Mouse (Mus musculus) hindbrain, embryonic 11.5 days (tissue): ENCODE measurements at regions not wholly inside any gene's neighbourhood (a gene's known extent, or its start where the extent isn't known, plus 50 kb on each side); places are given as distances from the start of the nearest gene placed in this dataset.
A peak's percentile ranks its signal among the peaks of the same experiment; 100 is the strongest.

ENCODE experiments used
- ATAC-seq: fragments of 200-750 bp; cut with Nextera tagmentation; 2 replicates; pipeline ENCODE4 v1.8.0; 2017; ENCODE audit warnings: mild to moderate bottlenecking, moderate TSS enrichment, moderate library complexity; ENCODE audit not compliant: low FRiP score
- DNase-seq: peaks from one replicate; pipeline ENCODE4 v3.0.0-alpha.2; 2015; ENCODE audit warnings: low spot score
- H3K27ac ChIP-seq: fragments of 300-500 bp; sonication (generic); 2 replicates; pipeline ENCODE4 v1.5.1; 2014; ENCODE audit warnings: mild to moderate bottlenecking, low read depth, low read length
- H3K27me3 ChIP-seq: fragments of 300-500 bp; sonication (generic); 2 replicates; pipeline ENCODE4 v1.6.1; 2014; ENCODE audit warnings: mild to moderate bottlenecking, low read length, moderate library complexity, mixed read lengths; ENCODE audit not compliant: control insufficient read depth, insufficient read depth
- H3K36me3 ChIP-seq: fragments of 300-500 bp; sonication (generic); 2 replicates; pipeline ENCODE4 v1.6.1; 2014; ENCODE audit warnings: mild to moderate bottlenecking, low read length, moderate library complexity, mixed read lengths; ENCODE audit not compliant: control insufficient read depth, insufficient read depth
- H3K4me1 ChIP-seq: fragments of 300-500 bp; sonication (generic); replicated peaks from 2 replicates; pipeline ENCODE4 v1.6.1; 2014; ENCODE audit warnings: low read length, mixed read lengths; ENCODE audit not compliant: control insufficient read depth, insufficient read depth
- H3K4me2 ChIP-seq: fragments of 300-500 bp; sonication (generic); replicated peaks from 2 replicates; pipeline ENCODE4 v1.6.1; 2014; ENCODE audit warnings: mild to moderate bottlenecking, low read depth, low read length
- H3K4me3 ChIP-seq: fragments of 300-500 bp; sonication (generic); 2 replicates; pipeline ENCODE4 v1.5.1; 2014; ENCODE audit warnings: low read depth, low read length
- H3K9ac ChIP-seq: fragments of 300-500 bp; sonication (generic); 2 replicates; pipeline ENCODE4 v1.6.1; 2014; ENCODE audit warnings: low read depth, low read length
- H3K9me3 ChIP-seq: fragments of 300-500 bp; sonication (generic); 2 replicates; pipeline ENCODE4 v1.6.1; 2016; ENCODE audit warnings: low read length; ENCODE audit not compliant: control insufficient read depth
- WGBS: fragments of 180-500 bp; shearing (Covaris S2); extraction: QIAGEN DNeasy Blood & Tissue Kit; methylation state at CpG from one replicate; pipeline ENCODE4 v1.1.7; 2014; 5-methylcytosine and 5-hydroxymethylcytosine counted together

GRCm38 (mm10) chr17:45240545-45240944 lies 193.0 kb downstream of the Cdc5l start:
- H3K27ac ChIP-seq: no peak overlapping the region
- WGBS: 73% methylated on average over 6 of the region's 6 CpGs
- H3K9me3 ChIP-seq: no peaks in the 10 kb centered on the region
- H3K4me3 ChIP-seq: no peak overlapping the region
- ATAC-seq (no peak), DNase-seq (no peak)
- H3K36me3 ChIP-seq: no peaks in the 10 kb centered on the region
- no peak overlapping the region for H3K4me2 ChIP-seq
- no peaks in the 10 kb centered on the region for H3K4me1 ChIP-seq
- no peaks in the 10 kb centered on the region for H3K27me3 ChIP-seq
- H3K9ac ChIP-seq: no peak overlapping the region

- H3K27ac ChIP-seq: no peak overlapping the region
- no peak for ATAC-seq
- no peaks in the 10 kb centered on the region for H3K4me1 ChIP-seq
- H3K4me3 ChIP-seq: no peak overlapping the region
- no peaks in the 10 kb centered on the region for H3K36me3 ChIP-seq
- H3K9me3 ChIP-seq: no peaks in the 10 kb centered on the region
- H3K27me3 ChIP-seq: no peaks in the 10 kb centered on the region
- 89% methylated on average over 1 of the region's 1 CpGs for WGBS
- H3K4me2 ChIP-seq: no peak overlapping the region
- H3K9ac ChIP-seq: no peak overlapping the region
- DNase-seq: no peak
Measured at GRCm38 (mm10) chr17:45237246-45237645, 196.3 kb downstream of the Cdc5l start.

- no peak for ATAC-seq
- H3K9me3 ChIP-seq: no peaks in the 10 kb centered on the region
- no peak overlapping the region for H3K4me3 ChIP-seq
- WGBS: 86% methylated on average over 7 of the region's 7 CpGs
- no peaks in the 10 kb centered on the region for H3K4me1 ChIP-seq
- no peak for DNase-seq
- no peaks in the 10 kb centered on the region for H3K27me3 ChIP-seq
- H3K27ac ChIP-seq: no peak overlapping the region
- H3K9ac ChIP-seq: no peak overlapping the region
- H3K4me2 ChIP-seq: no peak overlapping the region
- H3K36me3 ChIP-seq: no peaks in the 10 kb centered on the region
Measured at GRCm38 (mm10) chr17:45235401-45235800, 198.1 kb downstream of the Cdc5l start.

- H3K9me3 ChIP-seq: no peaks in the 10 kb centered on the region
- no peak for ATAC-seq
- H3K36me3 ChIP-seq: no peaks in the 10 kb centered on the region
- no peaks in the 10 kb centered on the region for H3K4me1 ChIP-seq
- WGBS: 61% methylated on average over 5 of the region's 5 CpGs
- H3K9ac ChIP-seq: no peak overlapping the region
- H3K4me3 ChIP-seq: no peak overlapping the region
- no peak overlapping the region for H3K27ac ChIP-seq
- H3K27me3 ChIP-seq: no peaks in the 10 kb centered on the region
- H3K4me2 ChIP-seq: no peak overlapping the region
- no peak for DNase-seq
Measured at GRCm38 (mm10) chr17:45232874-45233273, 200.7 kb downstream of the Cdc5l start.

GRCm38 (mm10) chr17:45227190-45227589 lies 206.3 kb downstream of the Cdc5l start:
- WGBS: 0% methylated on average over 1 of the region's 1 CpGs
- no peaks in the 10 kb centered on the region for H3K27me3 ChIP-seq
- no peak overlapping the region for H3K27ac ChIP-seq
- H3K9ac ChIP-seq: no peak overlapping the region
- no peaks in the 10 kb centered on the region for H3K4me1 ChIP-seq
- no peak overlapping the region for H3K4me3 ChIP-seq
- H3K9me3 ChIP-seq: no peaks in the 10 kb centered on the region
- no peak for DNase-seq
- H3K4me2 ChIP-seq: no peak overlapping the region
- H3K36me3 ChIP-seq: no peaks in the 10 kb centered on the region
- no peak for ATAC-seq

- WGBS: 38% methylated on average over 6 of the region's 6 CpGs
- no peaks in the 10 kb centered on the region for H3K9me3 ChIP-seq
- DNase-seq: no peak
- no peak for ATAC-seq
- H3K27ac ChIP-seq: no peak overlapping the region
- no peak overlapping the region for H3K9ac ChIP-seq
- no peaks in the 10 kb centered on the region for H3K27me3 ChIP-seq
- no peak overlapping the region for H3K4me3 ChIP-seq
- no peak overlapping the region for H3K4me2 ChIP-seq
- no peaks in the 10 kb centered on the region for H3K4me1 ChIP-seq
- no peaks in the 10 kb centered on the region for H3K36me3 ChIP-seq
Measured at GRCm38 (mm10) chr17:45226486-45226885, 207.1 kb downstream of the Cdc5l start.

- H3K36me3 ChIP-seq: no peaks in the 10 kb centered on the region
- no peaks in the 10 kb centered on the region for H3K9me3 ChIP-seq
- H3K4me2 ChIP-seq: no peak overlapping the region
- 46% methylated on average over 10 of the region's 10 CpGs for WGBS
- no peaks in the 10 kb centered on the region for H3K27me3 ChIP-seq
- H3K27ac ChIP-seq: no peak overlapping the region
- H3K9ac ChIP-seq: no peak overlapping the region
- no peak for ATAC-seq
- no peak for DNase-seq
- H3K4me3 ChIP-seq: no peak overlapping the region
- H3K4me1 ChIP-seq: no peaks in the 10 kb centered on the region
Measured at GRCm38 (mm10) chr17:45221625-45222024, 211.9 kb downstream of the Cdc5l start.

- Histone ChIP-seq H3K9me3 (no peaks in the 10 kb centered on the region), H3K9ac (no peak overlapping the region), H3K36me3 (no peaks in the 10 kb centered on the region), H3K27me3 (no peaks in the 10 kb centered on the region), H3K4me1 (no peaks in the 10 kb centered on the region), H3K27ac (no peak overlapping the region), H3K4me3 (no peak overlapping the region), H3K4me2 (no peak overlapping the region)
- DNase-seq (no peak), ATAC-seq (no peak)
- 93% methylated on average over 5 of the region's 5 CpGs for WGBS
Measured at GRCm38 (mm10) chr17:45217126-45217525, 216.4 kb downstream of the Cdc5l start.

- DNase-seq (no peak), ATAC-seq (peak; percentile 12; the same call in 1 of the 2 replicates)
- Histone ChIP-seq H3K36me3 (no peaks in the 10 kb centered on the region), H3K4me1 (no peaks in the 10 kb centered on the region), H3K27me3 (no peaks in the 10 kb centered on the region), H3K4me2 (no peak overlapping the region), H3K9ac (no peak overlapping the region), H3K9me3 (no peaks in the 10 kb centered on the region), H3K4me3 (no peak overlapping the region), H3K27ac (no peak overlapping the region)
- WGBS: 66% methylated on average over 15 of the region's 15 CpGs
Measured at GRCm38 (mm10) chr17:45215067-45216049, 218.2 kb downstream of the Cdc5l start.
